Mouse (Mus musculus) lung, embryonic 14.5 days (tissue): ENCODE measurements around the gene Gm45337. TPM values are rescaled to one million over a fixed set of nuclear protein-coding genes. Genes with fewer than 3 reads are reported as not detected.

Source experiments
- ATAC-seq: fragments of 200-750 bp; cut with Nextera tagmentation; 2 replicates; pipeline ENCODE4 v1.8.0; 2017; ENCODE audit warnings: mild to moderate bottlenecking, moderate TSS enrichment, moderate library complexity; ENCODE audit not compliant: insufficient read depth
- DNase-seq: peaks from one replicate; pipeline ENCODE4 v3.0.0-alpha.2; 2015
- H3K27ac ChIP-seq: fragments of 300-500 bp; sonication (generic); 2 replicates; pipeline ENCODE4 v1.5.1; 2014; ENCODE audit warnings: low read depth, mild to moderate bottlenecking, moderate library complexity
- H3K27me3 ChIP-seq: fragments of 300-500 bp; sonication (generic); 2 replicates; pipeline ENCODE4 v1.6.1; 2014; ENCODE audit warnings: low read length, control low read depth; ENCODE audit not compliant: insufficient read depth
- H3K36me3 ChIP-seq: fragments of 300-500 bp; sonication (generic); 2 replicates; pipeline ENCODE4 v1.6.1; 2014; ENCODE audit warnings: control low read depth; ENCODE audit not compliant: insufficient read depth
- H3K4me1 ChIP-seq: fragments of 300-500 bp; sonication (generic); 2 replicates; pipeline ENCODE4 v1.6.1; 2014; ENCODE audit warnings: antibody characterized with exemption, control low read depth; ENCODE audit not compliant: insufficient read depth
- H3K4me2 ChIP-seq: fragments of 300-500 bp; sonication (generic); 2 replicates; pipeline ENCODE4 v1.6.1; 2014; ENCODE audit warnings: mild to moderate bottlenecking
- H3K4me3 ChIP-seq: fragments of 300-500 bp; sonication (generic); 2 replicates; pipeline ENCODE4 v1.5.1; 2014; ENCODE audit warnings: low read depth, low read length
- H3K9ac ChIP-seq: fragments of 300-500 bp; sonication (generic); 2 replicates; pipeline ENCODE4 v1.6.1; 2014
- H3K9me3 ChIP-seq: fragments of 300-500 bp; sonication (generic); 2 replicates; pipeline ENCODE4 v1.6.1; 2016; ENCODE audit warnings: low read depth, low read length, control low read depth
- CTCF ChIP-seq: IDR thresholded peaks from 2 replicates; pipeline ENCODE4 v1.5.1; 2016; ENCODE audit warnings: antibody characterized with exemption, low read depth
- WGBS: fragments of 180-500 bp; shearing (Covaris S2); extraction: QIAGEN DNeasy Blood & Tissue Kit; methylation state at CpG from one replicate; pipeline ENCODE4 v1.1.7; 2014; 5-methylcytosine and 5-hydroxymethylcytosine counted together
- polyA plus RNA-seq: library from polyadenylated mRNA; unstranded; fragments of >200 nt; fragmentation: Nextera tagmentation; extraction: Ambion mirVana; gene quantifications from 2 replicates; pipeline ENCODE4 v1.2.1, GENCODE M21; 2014

Gm45337 gene
- polyA plus RNA-seq, 1 experiment from 2014 or later: not detected

DNA sequence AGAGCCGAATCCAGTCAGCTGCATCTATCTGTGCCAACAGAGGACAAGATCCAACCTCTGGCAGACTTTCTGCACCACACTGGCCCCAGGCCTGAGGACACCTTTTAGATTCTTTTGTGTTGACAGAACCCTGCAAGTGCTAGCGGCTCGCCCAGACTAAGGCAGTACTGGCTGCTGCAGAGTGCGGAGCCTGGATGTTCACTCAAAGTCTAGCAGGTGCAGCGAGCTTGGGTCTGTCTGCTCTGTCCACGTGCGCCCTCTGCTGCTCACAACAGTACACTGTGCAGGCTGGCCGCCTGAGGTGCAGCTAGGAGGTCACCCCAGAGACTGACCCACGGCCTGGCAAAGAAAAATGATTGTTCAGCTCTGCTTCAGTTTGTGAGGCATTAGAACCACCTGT, 46.6 kb downstream of the Gm45337 start:
- TF ChIP-seq CTCF: peak; percentile 94
- Histone ChIP-seq H3K36me3 (no peaks in the 10 kb centered on the region), H3K27me3 (peaks cover 45% of the 10 kb centered on the region), H3K27ac (no peak overlapping the region), H3K9ac (no peak overlapping the region), H3K9me3 (no peaks in the 10 kb centered on the region), H3K4me2 (no peak overlapping the region), H3K4me3 (no peak overlapping the region), H3K4me1 (peaks cover 4% of the 10 kb centered on the region; the same call in 1 of the 2 replicates)
- ATAC-seq: peak; percentile 68
- DNase-seq: peak; percentile 87
- WGBS: 7% methylated on average over 9 of the region's 9 CpGs

DNA sequence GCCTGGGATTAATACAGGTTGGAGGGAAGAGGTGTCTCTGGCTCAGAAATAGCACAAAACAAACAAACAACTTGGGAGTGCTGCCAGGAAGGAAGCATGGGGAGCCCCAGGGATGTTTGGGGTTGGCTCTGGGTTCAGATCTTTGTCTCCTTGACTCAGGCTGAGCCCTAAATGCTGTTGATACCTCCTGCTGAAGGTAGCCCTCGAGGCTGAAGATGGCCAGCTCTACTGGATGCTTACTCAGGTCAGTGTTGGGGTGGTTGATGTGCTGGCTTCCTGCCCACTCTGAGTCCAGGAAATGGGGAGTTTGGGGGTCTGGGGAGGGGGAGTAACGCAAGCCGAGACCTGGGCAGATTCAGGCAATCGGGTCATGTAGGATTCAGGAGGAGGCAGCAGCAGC, 47.7 kb downstream of the Gm45337 start:
- 67% methylated on average over 4 of the region's 4 CpGs for WGBS
- H3K9ac ChIP-seq: no peak overlapping the region
- H3K4me1 ChIP-seq: peaks cover 4% of the 10 kb centered on the region; the same call in 1 of the 2 replicates
- DNase-seq: no peak
- H3K27ac ChIP-seq: no peak overlapping the region
- H3K4me2 ChIP-seq: no peak overlapping the region
- peaks cover 46% of the 10 kb centered on the region for H3K27me3 ChIP-seq
- ATAC-seq: no peak
- H3K36me3 ChIP-seq: no peaks in the 10 kb centered on the region
- H3K9me3 ChIP-seq: no peaks in the 10 kb centered on the region
- TF ChIP-seq CTCF: no peak
- no peak overlapping the region for H3K4me3 ChIP-seq

DNA sequence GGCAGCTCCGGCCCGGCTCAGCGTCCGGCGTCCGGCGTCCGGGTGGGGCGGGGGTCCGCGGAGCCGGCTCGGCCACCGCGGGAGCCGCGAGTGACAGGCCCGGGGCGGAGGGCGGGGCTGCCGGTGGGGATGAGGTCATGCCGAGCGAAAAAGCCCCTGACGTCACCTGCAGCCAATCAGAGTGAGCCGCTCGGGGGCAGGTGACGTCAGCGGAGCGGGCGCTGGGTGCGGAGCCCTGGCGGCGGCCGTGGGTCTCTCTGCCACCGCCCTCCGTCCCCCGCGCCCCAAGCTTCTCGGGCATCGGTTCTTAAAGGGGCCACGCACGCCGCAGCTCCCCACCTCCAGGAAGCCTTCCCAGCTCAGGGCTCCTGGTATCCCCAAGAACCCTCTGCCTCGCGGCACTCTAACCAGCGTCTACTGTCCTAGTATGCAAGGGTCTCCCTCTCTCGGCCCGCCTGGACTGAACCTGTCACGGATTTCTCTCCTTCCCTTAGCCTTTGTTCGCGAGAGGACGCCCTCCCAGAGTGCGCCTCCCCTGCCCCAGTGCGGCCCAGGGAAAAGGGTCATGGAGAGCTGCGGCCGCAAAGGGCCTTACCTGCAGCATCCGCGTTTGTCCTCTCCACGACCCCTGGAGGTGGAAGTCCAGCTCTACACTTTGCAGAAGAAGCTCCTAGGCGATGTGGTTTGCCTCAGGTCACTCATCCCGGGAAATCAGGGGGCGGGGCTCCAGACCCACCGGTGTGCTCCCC, 49.0 kb downstream of the Gm45337 start, which contains the start of gene Dusp8:
Dusp8 (minus strand) TSS at position 661 of the 749 bp plus-strand sequence.
- H3K4me1 ChIP-seq: peaks cover 4% of the 10 kb centered on the region; the same call in 1 of the 2 replicates
- DNase-seq: peak; percentile 91

DNA sequence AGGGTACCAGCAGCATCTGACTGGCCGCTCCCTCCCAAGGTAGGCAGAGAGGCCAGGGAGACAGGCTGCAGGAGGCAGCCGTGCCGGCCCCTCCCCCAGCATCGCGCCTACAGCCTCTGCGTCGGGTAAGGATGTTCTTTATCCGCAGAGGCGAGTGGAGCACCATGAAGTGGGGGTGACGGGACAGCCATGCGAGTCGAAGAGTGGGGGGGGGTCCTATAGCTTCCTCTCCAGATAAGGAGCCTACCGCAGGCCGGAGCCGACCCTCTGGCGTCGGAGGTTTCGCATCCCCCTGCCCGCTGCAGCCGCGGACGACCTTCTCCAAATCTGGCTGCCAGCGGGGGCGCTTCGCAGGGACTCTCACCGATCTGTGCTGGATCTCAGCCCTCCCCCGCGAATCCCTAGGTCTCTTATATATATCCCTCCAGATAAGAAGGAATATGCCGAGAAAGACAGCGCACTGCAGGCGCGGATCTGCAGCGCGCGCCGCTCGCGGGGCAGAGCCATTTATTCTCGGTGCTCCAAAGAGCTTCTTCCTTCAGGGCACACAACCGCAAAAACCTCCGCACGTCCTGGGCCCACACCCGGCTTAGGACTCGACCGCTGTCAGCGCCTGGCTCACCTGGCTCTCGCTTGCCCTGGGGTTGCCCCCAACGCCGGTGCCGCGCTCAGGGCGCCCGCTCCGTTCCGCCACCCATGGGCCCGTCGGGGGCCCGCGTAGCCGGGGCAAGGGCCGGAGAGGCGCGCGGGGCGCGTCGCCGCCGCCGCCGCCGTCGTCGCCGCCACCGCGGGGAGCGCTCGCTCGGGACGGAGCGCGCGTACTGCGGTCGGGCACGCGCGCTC, 49.9 kb downstream of the Gm45337 start:
- DNase-seq (peak; percentile 29), ATAC-seq (peak; percentile 37)

More for the DNA sequence above, 49.0 kb downstream of the Gm45337 start, which contains the start of gene Dusp8:
- Histone ChIP-seq H3K27me3 (peaks cover 46% of the 10 kb centered on the region), H3K9ac (peak within 1 kb of the TSS; percentile 72), H3K9me3 (no peaks in the 10 kb centered on the region), H3K4me3 (peak within 1 kb of the TSS; percentile 68), H3K36me3 (no peaks in the 10 kb centered on the region), H3K27ac (peak within 1 kb of the TSS; percentile 63), H3K4me2 (peak within 1 kb of the TSS; percentile 97)
- peak; percentile 87 for ATAC-seq
- WGBS: under 1% methylated on average over 58 of the region's 63 CpGs
- peak; percentile 52 for TF ChIP-seq CTCF

DNA sequence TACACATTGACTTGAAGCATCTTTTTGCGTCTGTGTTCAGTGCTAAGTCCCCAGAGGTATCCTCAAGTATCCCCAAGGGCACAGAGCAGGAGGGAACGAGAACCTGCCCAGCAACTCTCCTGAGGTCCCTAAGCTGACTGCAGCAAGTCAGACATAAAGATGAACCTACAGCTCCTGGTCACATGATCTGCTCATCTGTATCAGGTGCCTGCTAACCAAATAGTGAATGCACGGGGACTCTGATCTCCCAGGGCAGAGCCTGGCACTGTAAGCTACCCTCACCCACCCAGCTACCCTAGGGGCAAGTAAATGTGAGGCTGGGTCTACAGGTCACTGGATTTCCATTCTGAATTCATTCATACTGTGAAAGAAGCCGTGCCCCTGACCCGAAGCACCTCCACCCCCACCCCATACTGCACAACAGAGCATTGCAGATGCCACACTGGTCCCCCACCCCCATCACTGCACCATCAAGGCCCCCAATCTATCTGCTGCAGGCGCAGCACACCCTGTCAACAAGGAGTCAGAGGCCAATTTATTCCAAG, 50.6 kb downstream of the Gm45337 start:
- ATAC-seq (no peak), DNase-seq (no peak)
- 30% methylated on average over 6 of the region's 6 CpGs for WGBS
- TF ChIP-seq CTCF: no peak
- peak overlapping the region; percentile 68 for H3K4me3 ChIP-seq
- peak overlapping the region; percentile 97 for H3K4me2 ChIP-seq
- peaks cover 8% of the 10 kb centered on the region; the same call in 1 of the 2 replicates for H3K4me1 ChIP-seq
- no peaks in the 10 kb centered on the region for H3K36me3 ChIP-seq
- no peaks in the 10 kb centered on the region for H3K9me3 ChIP-seq
- H3K27me3 ChIP-seq: peaks cover 46% of the 10 kb centered on the region
- peak overlapping the region; percentile 72 for H3K9ac ChIP-seq
- no peak overlapping the region for H3K27ac ChIP-seq

More for the DNA sequence above, 49.9 kb downstream of the Gm45337 start:
- Histone ChIP-seq H3K27ac (peak overlapping the region; percentile 63), H3K4me2 (peak overlapping the region; percentile 97), H3K36me3 (no peaks in the 10 kb centered on the region), H3K27me3 (peaks cover 46% of the 10 kb centered on the region), H3K4me1 (peaks cover 8% of the 10 kb centered on the region; the same call in 1 of the 2 replicates), H3K9me3 (no peaks in the 10 kb centered on the region), H3K4me3 (peak overlapping the region; percentile 68), H3K9ac (peak overlapping the region; percentile 72)
- WGBS: under 1% methylated on average over 89 of the region's 89 CpGs
- no peak for TF ChIP-seq CTCF

Other genes with a start within 250 kb of the Gm45337 start
- gene Tollip, start 226.1 kb downstream of the Gm45337 start, polyA plus RNA-seq: 50.3 and 54.5 TPM in 2 replicates
- 0.81 and 0.88 TPM in 2 replicates for gene Brsk2, start 194.9 kb downstream of the Gm45337 start, polyA plus RNA-seq
- gene Mob2, start 83.5 kb downstream of the Gm45337 start, polyA plus RNA-seq: 76.2 and 78.4 TPM in 2 replicates
- 1.8 and 1.9 TPM in 2 replicates for gene Dusp8, start 48.8 kb downstream of the Gm45337 start, polyA plus RNA-seq
- not detected in 2 replicates for gene Gm45618, start 23.9 kb downstream of the Gm45337 start, polyA plus RNA-seq
- gene Gm39115, start 8.6 kb downstream of the Gm45337 start, polyA plus RNA-seq: not detected in 2 replicates
- not detected in 2 replicates for gene Gm29735, start 12.5 kb upstream of the Gm45337 start, polyA plus RNA-seq
- not detected in 2 replicates for gene Gm4553, start 21.1 kb upstream of the Gm45337 start, polyA plus RNA-seq
- not detected in 2 replicates for gene Krtap5-2, start 31.4 kb upstream of the Gm45337 start, polyA plus RNA-seq
- gene Gm10153, start 45.8 kb upstream of the Gm45337 start, polyA plus RNA-seq: not detected in 2 replicates
- not detected in 2 replicates for gene Krtap5-3, start 56.8 kb upstream of the Gm45337 start, polyA plus RNA-seq
- not detected in 2 replicates for gene Gm7579, start 67.3 kb upstream of the Gm45337 start, polyA plus RNA-seq
- not detected in 2 replicates for gene Krtap5-5, start 85.4 kb upstream of the Gm45337 start, polyA plus RNA-seq
- gene Gm40460, start 96.5 kb upstream of the Gm45337 start, polyA plus RNA-seq: not detected in 2 replicates
- gene Gm2431, start 113.7 kb upstream of the Gm45337 start, polyA plus RNA-seq: not detected in 2 replicates
- gene Gm4559, start 129.8 kb upstream of the Gm45337 start, polyA plus RNA-seq: not detected in 2 replicates
- not detected in 2 replicates for gene Krtap5-1, start 152.5 kb upstream of the Gm45337 start, polyA plus RNA-seq
- not detected in 2 replicates for gene Krtap5-4, start 158.9 kb upstream of the Gm45337 start, polyA plus RNA-seq
- 3.4 and 4.0 TPM in 2 replicates for gene Ifitm10, start 229.1 kb upstream of the Gm45337 start, polyA plus RNA-seq
- gene Gm49369, start 238.1 kb upstream of the Gm45337 start, polyA plus RNA-seq: 3.0 TPM in 1 of 2 replicates, not detected in the other
- 239 and 240 TPM in 2 replicates for gene Ctsd, start 243.4 kb upstream of the Gm45337 start, polyA plus RNA-seq